Mouse (Mus musculus) cerebellum, adult 2 months (tissue): ENCODE measurements around the gene Zfp810.

Experiments used
- CTCF ChIP-seq: fragments of 200-500 bp; IDR thresholded peaks from 2 replicates; pipeline ENCODE4 v1.5.1; 2011; ENCODE audit warnings: low read depth, mild to moderate bottlenecking, control low read depth, low read length, moderate library complexity, borderline replicate concordance; ENCODE audit not compliant: insufficient read depth
- POLR2A ChIP-seq: fragments of 200-500 bp; IDR thresholded peaks from 2 replicates; pipeline ENCODE4 v1.6.1; 2011; ENCODE audit warnings: low read length, control low read depth, borderline replicate concordance; ENCODE audit not compliant: insufficient read depth

- TF ChIP-seq CTCF (no peak), POLR2A (no peak)
Observed at GRCm38 (mm10) chr9:22337217-22337616, 29.8 kb upstream of the Zfp810 start.
